Mouse (Mus musculus): ENCODE data around the gene Gm20388. TPM values are rescaled to one million over a fixed set of nuclear protein-coding genes. Genes with fewer than 3 reads are reported as not detected.

The Gm20388 gene
- polyA plus RNA-seq, 1 experiment from 2014 or later = not detected

DNA sequence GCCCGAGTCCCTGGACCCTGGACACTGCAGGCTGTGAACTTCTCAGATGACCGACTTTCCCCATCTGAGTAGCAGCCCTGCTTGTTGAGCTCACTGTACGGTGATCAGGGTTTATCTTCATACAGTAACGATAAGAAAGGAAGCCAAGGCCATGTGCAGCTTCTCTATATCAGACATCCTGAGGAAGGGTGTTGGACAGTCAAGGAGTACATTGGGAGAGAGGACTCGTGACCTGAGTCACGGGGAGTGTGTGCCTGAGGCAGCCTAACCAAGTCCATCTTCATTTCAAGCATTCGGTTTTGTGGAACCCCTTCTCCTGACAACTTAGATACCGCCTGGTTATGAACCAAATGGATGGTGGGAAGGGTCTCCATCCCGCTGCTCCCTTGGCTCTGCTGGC lies 1964.9 kb downstream of the Gm20388 start:
- WGBS (ENCODE audit: insufficient replicate concordance) = 55% methylated on average over 9 of the region's 9 CpGs
- DNase-seq (no peak), ATAC-seq (ENCODE audit: low read depth) (no peak)
- H3K9ac ChIP-seq = no peak overlapping the region
- peaks cover 34% of the 10 kb centered on the region for H3K4me1 ChIP-seq (replicated peaks)
- H3K4me3 ChIP-seq (replicated peaks) = no peak overlapping the region
- H3K27ac ChIP-seq = no peak overlapping the region
- peaks cover 13% of the 10 kb centered on the region for H3K27me3 ChIP-seq
- peaks cover 11% of the 10 kb centered on the region for H3K36me3 ChIP-seq
- H3K4me2 ChIP-seq = no peak overlapping the region
- no peaks in the 10 kb centered on the region for H3K9me3 ChIP-seq (replicated peaks)

DNA sequence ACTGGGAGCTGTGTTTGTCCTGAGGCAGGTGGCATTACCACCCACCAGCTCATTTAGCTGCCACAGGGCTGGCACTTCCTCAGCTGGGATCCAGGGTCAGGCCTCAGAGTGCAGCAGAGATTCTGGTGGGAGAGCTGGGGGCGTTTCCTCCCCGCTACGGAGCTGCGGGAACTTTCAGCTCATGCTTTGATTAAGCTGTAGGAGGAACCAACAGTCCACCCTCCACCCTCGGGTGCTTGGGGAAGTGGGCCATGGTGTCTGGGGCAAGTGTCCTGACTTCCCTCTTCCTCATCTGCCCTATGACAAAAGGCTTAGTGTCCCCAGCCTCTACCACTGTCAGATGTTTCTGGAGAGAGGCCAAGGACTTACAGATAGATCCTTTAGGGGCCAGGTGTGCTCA lies 1966.6 kb downstream of the Gm20388 start:
- H3K27me3 ChIP-seq = peaks cover 9% of the 10 kb centered on the region; the same call in 1 of the 2 replicates
- H3K9ac ChIP-seq = no peak overlapping the region
- no peak overlapping the region for H3K27ac ChIP-seq
- 23% methylated on average over 5 of the region's 5 CpGs for WGBS (ENCODE audit: insufficient replicate concordance)
- no peak overlapping the region for H3K4me2 ChIP-seq
- H3K9me3 ChIP-seq (replicated peaks) = no peaks in the 10 kb centered on the region
- H3K4me3 ChIP-seq (replicated peaks) = no peak overlapping the region
- no peak for ATAC-seq (ENCODE audit: low read depth)
- no peak for DNase-seq
- H3K4me1 ChIP-seq (replicated peaks) = peaks cover 32% of the 10 kb centered on the region
- H3K36me3 ChIP-seq = peaks cover 28% of the 10 kb centered on the region

GRCm38 (mm10) chr8:121877828-121878480 lies 1967.3 kb downstream of the Gm20388 start:
- Histone ChIP-seq H3K9me3 (replicated peaks) (no peaks in the 10 kb centered on the region), H3K4me2 (no peak overlapping the region), H3K4me1 (replicated peaks) (peaks cover 30% of the 10 kb centered on the region), H3K9ac (no peak overlapping the region), H3K27me3 (0 out of 2 replicates have a peak, but pooled peaks cover 3% of the 10 kb centered on the region), H3K4me3 (replicated peaks) (no peak overlapping the region), H3K27ac (no peak overlapping the region), H3K36me3 (peaks cover 36% of the 10 kb centered on the region)
- DNase-seq (no peak), ATAC-seq (ENCODE audit: low read depth) (no peak)
- WGBS (ENCODE audit: insufficient replicate concordance) = 81% methylated on average over 7 of the region's 7 CpGs

DNA sequence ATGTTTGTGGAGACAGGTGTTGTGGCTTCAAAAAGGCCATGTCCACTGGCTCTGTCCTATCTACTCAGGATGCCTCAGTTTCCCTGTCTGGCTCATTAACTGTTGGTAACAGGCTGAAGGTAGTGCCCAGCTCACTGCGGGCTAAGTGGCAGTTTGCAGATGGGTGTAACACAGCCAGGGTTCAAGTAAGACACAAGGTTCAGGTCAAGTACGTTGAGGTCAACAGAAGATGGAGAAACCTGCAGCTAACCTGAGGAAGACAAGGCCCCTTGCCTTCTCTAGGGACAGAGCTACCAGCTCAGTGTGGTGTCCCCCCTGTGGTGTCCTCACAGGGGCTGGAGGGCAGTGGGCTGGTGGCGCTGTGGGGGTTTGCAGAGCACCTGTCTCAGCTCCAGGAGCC lies 1969.1 kb downstream of the Gm20388 start:
- Histone ChIP-seq H3K4me2 (no peak overlapping the region), H3K4me1 (replicated peaks) (peaks cover 23% of the 10 kb centered on the region), H3K36me3 (peaks cover 53% of the 10 kb centered on the region), H3K27ac (no peak overlapping the region; the same call in 1 of the 2 replicates), H3K9me3 (replicated peaks) (no peaks in the 10 kb centered on the region), H3K9ac (no peak overlapping the region), H3K4me3 (replicated peaks) (no peak overlapping the region), H3K27me3 (no peaks in the 10 kb centered on the region)
- ATAC-seq (ENCODE audit: low read depth) = peak; percentile 25; the same call in 1 of the 2 replicates
- 82% methylated on average over 3 of the region's 3 CpGs for WGBS (ENCODE audit: insufficient replicate concordance)
- DNase-seq = no peak

GRCm38 (mm10) chr8:121880818-121881217 lies 1970.2 kb downstream of the Gm20388 start:
- Histone ChIP-seq H3K27me3 (no peaks in the 10 kb centered on the region), H3K9ac (no peak overlapping the region), H3K9me3 (replicated peaks) (no peaks in the 10 kb centered on the region), H3K36me3 (peaks cover 64% of the 10 kb centered on the region), H3K4me1 (replicated peaks) (peaks cover 12% of the 10 kb centered on the region), H3K4me3 (replicated peaks) (no peak overlapping the region), H3K4me2 (no peak overlapping the region), H3K27ac (peak overlapping the region; percentile 29; the same call in 1 of the 2 replicates)
- no peak for DNase-seq
- WGBS (ENCODE audit: insufficient replicate concordance) = 87% methylated on average over 1 of the region's 1 CpGs
- ATAC-seq (ENCODE audit: low read depth) = no peak

- peaks cover 75% of the 10 kb centered on the region for H3K36me3 ChIP-seq
These were observed 1971.3 kb downstream of the Gm20388 start for GRCm38 (mm10) chr8:121881921-121882320.

DNA sequence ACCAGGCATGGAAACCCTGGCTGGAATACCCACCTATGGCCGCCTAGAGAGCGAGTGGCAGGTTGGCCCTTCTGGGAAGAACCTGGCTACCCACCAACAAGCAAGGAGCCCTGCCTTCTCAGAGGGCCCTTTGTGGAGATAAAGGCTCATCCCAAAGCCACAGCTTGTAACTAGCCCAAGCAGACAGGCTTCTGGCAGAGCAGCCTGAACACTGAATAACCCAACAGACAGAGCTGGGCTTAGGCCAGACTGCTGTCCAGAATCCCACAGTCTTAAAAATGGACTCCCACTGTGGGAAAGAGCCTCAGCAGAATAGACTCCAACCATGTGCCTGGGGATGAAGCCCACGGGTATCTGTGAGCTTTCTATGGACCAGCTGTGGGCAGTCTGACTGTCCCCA lies 1973.5 kb downstream of the Gm20388 start:
- H3K9me3 ChIP-seq (replicated peaks) = no peaks in the 10 kb centered on the region
- peaks cover 98% of the 10 kb centered on the region for H3K36me3 ChIP-seq
- peaks cover 8% of the 10 kb centered on the region for H3K4me1 ChIP-seq (replicated peaks)
- H3K27me3 ChIP-seq = no peaks in the 10 kb centered on the region
- H3K9ac ChIP-seq = no peak overlapping the region
- H3K4me2 ChIP-seq = no peak overlapping the region
- no peak overlapping the region for H3K4me3 ChIP-seq (replicated peaks)
- ATAC-seq (ENCODE audit: low read depth) (no peak), DNase-seq (no peak)
- 83% methylated on average over 3 of the region's 3 CpGs for WGBS (ENCODE audit: insufficient replicate concordance)
- no peak overlapping the region for H3K27ac ChIP-seq

More at GRCm38 (mm10) chr8:121881921-121882320, 1971.3 kb downstream of the Gm20388 start:
- DNase-seq (no peak), ATAC-seq (ENCODE audit: low read depth) (no peak)
- Histone ChIP-seq H3K27me3 (no peaks in the 10 kb centered on the region), H3K27ac (no peak overlapping the region), H3K4me1 (replicated peaks) (peaks cover 8% of the 10 kb centered on the region), H3K9me3 (replicated peaks) (no peaks in the 10 kb centered on the region), H3K4me3 (replicated peaks) (no peak overlapping the region), H3K4me2 (no peak overlapping the region), H3K9ac (no peak overlapping the region)
- WGBS (ENCODE audit: insufficient replicate concordance) = 77% methylated on average over 5 of the region's 5 CpGs

- ATAC-seq (ENCODE audit: low read depth) = no peak
- Histone ChIP-seq H3K36me3 (peaks cover 100% of the 10 kb centered on the region), H3K9ac (no peak overlapping the region), H3K4me3 (replicated peaks) (no peak overlapping the region), H3K27me3 (no peaks in the 10 kb centered on the region), H3K9me3 (replicated peaks) (no peaks in the 10 kb centered on the region), H3K27ac (no peak overlapping the region), H3K4me1 (replicated peaks) (peaks cover 13% of the 10 kb centered on the region), H3K4me2 (no peak overlapping the region)
- no peak for DNase-seq
- WGBS (ENCODE audit: insufficient replicate concordance) = 91% methylated on average over 9 of the region's 9 CpGs
These were observed 1974.4 kb downstream of the Gm20388 start for GRCm38 (mm10) chr8:121885001-121885400.

GRCm38 (mm10) chr8:121885433-121885832 lies 1974.8 kb downstream of the Gm20388 start:
- H3K27me3 ChIP-seq = no peaks in the 10 kb centered on the region
- no peak overlapping the region for H3K27ac ChIP-seq
- H3K36me3 ChIP-seq = peaks cover 100% of the 10 kb centered on the region
- H3K4me3 ChIP-seq (replicated peaks) = no peak overlapping the region
- 89% methylated on average over 6 of the region's 6 CpGs for WGBS (ENCODE audit: insufficient replicate concordance)
- H3K9ac ChIP-seq = no peak overlapping the region
- H3K4me1 ChIP-seq (replicated peaks) = peaks cover 10% of the 10 kb centered on the region
- no peaks in the 10 kb centered on the region for H3K9me3 ChIP-seq (replicated peaks)
- DNase-seq (no peak), ATAC-seq (ENCODE audit: low read depth) (no peak)
- H3K4me2 ChIP-seq = no peak overlapping the region

DNA sequence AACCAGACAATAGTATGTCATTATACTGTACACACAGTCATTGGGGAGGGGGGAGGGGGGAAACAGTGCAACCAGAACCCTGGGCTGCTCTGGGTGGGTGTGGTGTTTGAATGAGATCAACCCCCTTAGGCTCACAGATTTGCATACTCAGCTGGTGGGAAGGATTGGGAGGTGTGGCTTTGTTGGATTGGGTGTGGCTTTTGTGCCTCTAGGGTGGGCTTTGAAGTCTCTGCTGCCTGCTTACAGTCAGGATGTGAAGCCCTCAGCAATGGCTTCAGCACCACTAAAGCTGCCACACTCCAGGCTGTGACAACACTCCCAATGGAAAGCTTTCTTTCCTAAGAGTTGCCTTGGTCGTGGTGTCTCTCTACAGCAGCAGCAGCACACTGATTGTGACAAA lies 1976.9 kb downstream of the Gm20388 start:
- no peak overlapping the region for H3K4me3 ChIP-seq (replicated peaks)
- DNase-seq (no peak), ATAC-seq (ENCODE audit: low read depth) (no peak)
- no peak overlapping the region for H3K9ac ChIP-seq
- no peaks in the 10 kb centered on the region for H3K9me3 ChIP-seq (replicated peaks)
- 65% methylated on average over 1 of the region's 1 CpGs for WGBS (ENCODE audit: insufficient replicate concordance)
- H3K4me2 ChIP-seq = no peak overlapping the region
- H3K36me3 ChIP-seq = peaks cover 100% of the 10 kb centered on the region
- no peak overlapping the region for H3K27ac ChIP-seq
- H3K4me1 ChIP-seq (replicated peaks) = peaks cover 11% of the 10 kb centered on the region; the same call in 1 of the 2 replicates
- H3K27me3 ChIP-seq = no peaks in the 10 kb centered on the region

- 85% methylated on average over 1 of the region's 1 CpGs for WGBS (ENCODE audit: insufficient replicate concordance)
- H3K27me3 ChIP-seq = no peaks in the 10 kb centered on the region
- peaks cover 18% of the 10 kb centered on the region for H3K4me1 ChIP-seq (replicated peaks)
- no peak overlapping the region for H3K4me2 ChIP-seq
- ATAC-seq (ENCODE audit: low read depth) = no peak
- DNase-seq = no peak
- peak overlapping the region; percentile 29; the same call in 1 of the 2 replicates for H3K27ac ChIP-seq
- H3K9ac ChIP-seq = no peak overlapping the region
- H3K36me3 ChIP-seq = peaks cover 100% of the 10 kb centered on the region
- no peak overlapping the region for H3K4me3 ChIP-seq (replicated peaks)
- no peaks in the 10 kb centered on the region for H3K9me3 ChIP-seq (replicated peaks)
These were observed 1978.7 kb downstream of the Gm20388 start for GRCm38 (mm10) chr8:121889317-121889716.

Data from liver, embryonic 13.5 days (tissue).